Mouse (Mus musculus): ENCODE results near the gene Sorcs3.

Sorcs3 gene

GRCm38 (mm10) chr19:48706267-48706923 lies 500.6 kb downstream of the Sorcs3 start:
- DNase-seq (ENCODE audit: low spot score in 2 of 2) = no peak

- DNase-seq (ENCODE audit: low spot score in 2 of 2) = no peak
Observed at GRCm38 (mm10) chr19:48706924-48707320, 501.1 kb downstream of the Sorcs3 start.

- DNase-seq (ENCODE audit: low spot score in 2 of 2) = no peak
Observed at GRCm38 (mm10) chr19:48725851-48726419, 520.1 kb downstream of the Sorcs3 start.

- no peak for DNase-seq (ENCODE audit: low spot score in 2 of 2)
Observed at GRCm38 (mm10) chr19:48727048-48727447, 521.2 kb downstream of the Sorcs3 start.

- no peak for DNase-seq (ENCODE audit: low spot score in 2 of 2)
Observed at GRCm38 (mm10) chr19:48727601-48728000, 521.8 kb downstream of the Sorcs3 start.

GRCm38 (mm10) chr19:48731731-48732130 lies 525.9 kb downstream of the Sorcs3 start:
- DNase-seq (ENCODE audit: low spot score in 2 of 2) = no peak

GRCm38 (mm10) chr19:48734370-48734769 lies 528.5 kb downstream of the Sorcs3 start:
- DNase-seq (ENCODE audit: low spot score in 2 of 2) = no peak

GRCm38 (mm10) chr19:48737554-48737953 lies 531.7 kb downstream of the Sorcs3 start:
- DNase-seq (ENCODE audit: low spot score in 2 of 2) = no peak

GRCm38 (mm10) chr19:48755156-48755555 lies 549.3 kb downstream of the Sorcs3 start:
- DNase-seq (ENCODE audit: low spot score in 2 of 2) = no peak

GRCm38 (mm10) chr19:48756831-48757230 lies 551.0 kb downstream of the Sorcs3 start:
- no peak for DNase-seq (ENCODE audit: low spot score in 2 of 2)

GRCm38 (mm10) chr19:48766524-48766923 lies 560.7 kb downstream of the Sorcs3 start:
- no peak for DNase-seq (ENCODE audit: low spot score in 2 of 2)

GRCm38 (mm10) chr19:48771565-48771964 lies 565.7 kb downstream of the Sorcs3 start:
- no peak for DNase-seq (ENCODE audit: low spot score in 2 of 2)

GRCm38 (mm10) chr19:48779095-48779765 lies 573.4 kb downstream of the Sorcs3 start:
- DNase-seq (ENCODE audit: low spot score in 2 of 2) = no peak

GRCm38 (mm10) chr19:48780813-48781212 lies 575.0 kb downstream of the Sorcs3 start:
- DNase-seq (ENCODE audit: low spot score in 2 of 2) = no peak

GRCm38 (mm10) chr19:48782024-48782721 lies 576.3 kb downstream of the Sorcs3 start:
- no peak for DNase-seq (ENCODE audit: low spot score in 2 of 2)

GRCm38 (mm10) chr19:48787269-48787668 lies 581.4 kb downstream of the Sorcs3 start:
- no peak for DNase-seq (ENCODE audit: low spot score in 2 of 2)

- DNase-seq (ENCODE audit: low spot score in 2 of 2) = no peak
Observed at GRCm38 (mm10) chr19:48804546-48804945, 598.7 kb downstream of the Sorcs3 start.

GRCm38 (mm10) chr19:48811541-48811940 lies 605.7 kb downstream of the Sorcs3 start:
- no peak for DNase-seq (ENCODE audit: low spot score in 2 of 2)

GRCm38 (mm10) chr19:48813823-48814222 lies 608.0 kb downstream of the Sorcs3 start:
- no peak for DNase-seq (ENCODE audit: low spot score in 2 of 2)

GRCm38 (mm10) chr19:48815064-48815463 lies 609.2 kb downstream of the Sorcs3 start:
- DNase-seq (ENCODE audit: low spot score in 2 of 2) = no peak

GRCm38 (mm10) chr19:48820493-48821282 lies 614.9 kb downstream of the Sorcs3 start:
- DNase-seq (ENCODE audit: low spot score in 2 of 2) = no peak

GRCm38 (mm10) chr19:48821283-48821715 lies 615.5 kb downstream of the Sorcs3 start:
- DNase-seq (ENCODE audit: low spot score in 2 of 2) = no peak

Data from spleen, postnatal 14 days (tissue).